Mouse (Mus musculus): Measurements from ENCODE around the gene Slc50a1. TPM values are rescaled to one million over a fixed set of nuclear protein-coding genes. Genes with fewer than 3 reads are reported as not detected.

Slc50a1 gene
- polyA plus RNA-seq, 1 experiment from 2014 or later, result 25.8 TPM

GRCm38 (mm10) chr3:89308089-89308488 lies 37.7 kb upstream of the Slc50a1 start:
- Histone ChIP-seq H3K4me2 (no peak overlapping the region), H3K4me3 (no peak overlapping the region), H3K4me1 (no peaks in the 10 kb centered on the region), H3K9ac (no peak overlapping the region), H3K36me3 (ENCODE audit: poor library complexity, severe bottlenecking) (no peaks in the 10 kb centered on the region), H3K27me3 (no peaks in the 10 kb centered on the region; the same call in 1 of the 2 replicates), H3K9me3 (replicated peaks) (no peaks in the 10 kb centered on the region), H3K27ac (no peak overlapping the region)
- 3% methylated on average over 9 of the region's 9 CpGs for WGBS
- ATAC-seq, result peak; percentile 83; the same call in 1 of the 2 replicates

DNA sequence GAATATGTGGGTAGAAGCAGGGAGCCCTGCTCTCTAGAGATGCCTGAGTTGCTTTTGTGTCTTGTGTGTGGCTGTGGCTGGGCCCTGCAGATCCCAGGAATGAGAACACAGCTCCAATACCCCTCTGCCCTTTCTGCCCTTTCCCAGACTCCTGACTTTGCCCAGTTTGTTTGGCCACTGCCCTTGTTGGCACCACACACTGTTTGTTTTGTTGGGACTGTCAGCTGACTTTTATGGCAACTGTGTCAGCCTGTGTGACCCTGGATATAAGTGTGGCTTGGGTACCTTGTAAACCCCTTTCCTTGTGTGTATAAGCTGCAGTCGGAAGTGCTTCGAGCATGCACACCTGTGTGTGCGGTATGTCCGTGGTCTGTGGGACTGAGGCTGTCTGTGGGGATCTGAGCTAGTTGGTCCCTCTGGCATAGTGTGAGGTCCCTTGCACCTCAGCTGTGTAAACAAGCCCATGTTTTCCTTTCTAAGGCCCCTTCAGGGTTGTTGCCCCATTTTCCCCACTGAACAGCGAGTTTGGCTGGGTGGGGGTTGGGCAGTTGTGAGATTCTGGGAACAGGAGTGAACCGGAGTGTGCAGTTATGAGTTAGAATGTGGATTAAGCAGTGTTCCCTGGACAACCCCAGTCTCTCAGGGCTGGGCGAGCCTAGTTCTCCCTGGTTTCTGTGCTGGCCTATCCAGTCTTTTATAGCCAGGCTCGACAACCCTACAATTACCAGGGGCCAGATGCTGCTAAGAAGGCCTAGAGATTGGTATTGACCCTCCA lies 35.4 kb upstream of the Slc50a1 start:
- H3K27ac ChIP-seq, result no peak overlapping the region
- no peak for ATAC-seq
- no peaks in the 10 kb centered on the region for H3K36me3 ChIP-seq (ENCODE audit: poor library complexity, severe bottlenecking)
- WGBS, result 78% methylated on average over 8 of the region's 8 CpGs
- no peaks in the 10 kb centered on the region for H3K27me3 ChIP-seq
- no peaks in the 10 kb centered on the region for H3K4me1 ChIP-seq
- H3K4me2 ChIP-seq, result no peak overlapping the region
- H3K9me3 ChIP-seq (replicated peaks), result no peaks in the 10 kb centered on the region
- no peak overlapping the region for H3K4me3 ChIP-seq
- no peak overlapping the region for H3K9ac ChIP-seq

DNA sequence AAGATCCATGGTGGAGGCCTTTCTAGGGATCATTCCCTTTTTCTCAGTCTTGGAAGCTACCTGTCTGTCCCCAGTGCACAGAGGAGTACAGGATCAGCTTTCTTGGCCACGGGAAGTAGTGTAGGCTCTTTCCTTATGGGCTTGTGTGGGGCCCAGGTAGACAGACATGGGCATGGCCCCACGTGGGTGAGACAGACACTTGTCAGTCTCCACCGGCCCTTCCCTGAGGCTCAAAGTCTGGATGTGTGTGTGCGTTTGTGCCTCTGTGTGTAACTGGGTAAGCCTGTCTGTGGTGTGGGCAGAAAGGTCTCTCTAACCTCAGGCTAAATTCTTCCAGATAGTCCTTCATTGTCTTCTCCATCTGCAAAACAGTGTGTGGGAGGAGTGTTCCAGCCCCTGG lies 34.7 kb upstream of the Slc50a1 start:
- Histone ChIP-seq H3K9ac (no peak overlapping the region), H3K36me3 (ENCODE audit: poor library complexity, severe bottlenecking) (no peaks in the 10 kb centered on the region), H3K4me3 (no peak overlapping the region), H3K4me1 (0 out of 2 replicates have a peak, but pooled peaks cover under 1% of the 10 kb centered on the region), H3K27ac (no peak overlapping the region), H3K4me2 (no peak overlapping the region), H3K9me3 (replicated peaks) (no peaks in the 10 kb centered on the region), H3K27me3 (peaks cover 4% of the 10 kb centered on the region; the same call in 1 of the 2 replicates)
- 68% methylated on average over 4 of the region's 4 CpGs for WGBS
- ATAC-seq, result no peak

GRCm38 (mm10) chr3:89304440-89304839 lies 34.1 kb upstream of the Slc50a1 start:
- WGBS, result 69% methylated on average over 6 of the region's 6 CpGs

DNA sequence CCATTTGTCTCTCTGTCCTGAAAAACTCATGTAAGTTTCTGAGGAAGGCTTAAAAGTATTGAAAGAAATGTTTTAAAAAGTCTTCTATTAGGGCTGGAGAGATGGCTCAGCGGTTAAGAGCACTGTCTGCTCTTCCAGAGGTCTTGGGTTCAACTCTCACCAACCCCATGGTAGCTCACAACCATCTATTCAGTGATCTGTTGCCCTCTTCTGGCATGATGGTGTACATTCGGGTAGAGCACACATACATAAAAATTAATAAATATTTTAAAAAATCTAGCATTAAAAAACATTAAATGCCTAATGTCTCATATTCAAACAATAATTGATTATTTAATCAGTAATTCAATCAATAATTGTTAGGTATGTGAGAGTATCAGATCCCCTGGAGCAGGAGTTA lies 30.1 kb upstream of the Slc50a1 start:
- H3K4me1 ChIP-seq, result peaks cover 8% of the 10 kb centered on the region; the same call in 1 of the 2 replicates
- H3K36me3 ChIP-seq (ENCODE audit: poor library complexity, severe bottlenecking), result no peaks in the 10 kb centered on the region

More at GRCm38 (mm10) chr3:89304440-89304839, 34.1 kb upstream of the Slc50a1 start:
- no peak for ATAC-seq
- no peak overlapping the region for H3K9ac ChIP-seq
- H3K4me3 ChIP-seq, result no peak overlapping the region
- H3K4me2 ChIP-seq, result no peak overlapping the region
- H3K4me1 ChIP-seq, result peaks cover 7% of the 10 kb centered on the region; the same call in 1 of the 2 replicates
- no peak overlapping the region for H3K27ac ChIP-seq
- H3K9me3 ChIP-seq (replicated peaks), result no peaks in the 10 kb centered on the region
- H3K27me3 ChIP-seq, result peaks cover 7% of the 10 kb centered on the region
- H3K36me3 ChIP-seq (ENCODE audit: poor library complexity, severe bottlenecking), result no peaks in the 10 kb centered on the region

GRCm38 (mm10) chr3:89300071-89300470 lies 29.7 kb upstream of the Slc50a1 start:
- H3K4me2 ChIP-seq, result peak overlapping the region; percentile 51
- H3K27me3 ChIP-seq, result peaks cover 16% of the 10 kb centered on the region
- ATAC-seq, result no peak
- H3K27ac ChIP-seq, result no peak overlapping the region
- no peaks in the 10 kb centered on the region for H3K9me3 ChIP-seq (replicated peaks)
- no peak overlapping the region for H3K4me3 ChIP-seq
- H3K36me3 ChIP-seq (ENCODE audit: poor library complexity, severe bottlenecking), result no peaks in the 10 kb centered on the region
- WGBS, result 66% methylated on average over 1 of the region's 1 CpGs
- H3K9ac ChIP-seq, result no peak overlapping the region
- peaks cover 8% of the 10 kb centered on the region; the same call in 1 of the 2 replicates for H3K4me1 ChIP-seq

More for the DNA sequence above, 30.1 kb upstream of the Slc50a1 start:
- Histone ChIP-seq H3K27ac (no peak overlapping the region), H3K9me3 (replicated peaks) (no peaks in the 10 kb centered on the region), H3K9ac (no peak overlapping the region), H3K4me2 (no peak overlapping the region), H3K27me3 (peaks cover 16% of the 10 kb centered on the region), H3K4me3 (no peak overlapping the region)
- ATAC-seq, result no peak
- WGBS, result 59% methylated on average over 2 of the region's 2 CpGs

DNA sequence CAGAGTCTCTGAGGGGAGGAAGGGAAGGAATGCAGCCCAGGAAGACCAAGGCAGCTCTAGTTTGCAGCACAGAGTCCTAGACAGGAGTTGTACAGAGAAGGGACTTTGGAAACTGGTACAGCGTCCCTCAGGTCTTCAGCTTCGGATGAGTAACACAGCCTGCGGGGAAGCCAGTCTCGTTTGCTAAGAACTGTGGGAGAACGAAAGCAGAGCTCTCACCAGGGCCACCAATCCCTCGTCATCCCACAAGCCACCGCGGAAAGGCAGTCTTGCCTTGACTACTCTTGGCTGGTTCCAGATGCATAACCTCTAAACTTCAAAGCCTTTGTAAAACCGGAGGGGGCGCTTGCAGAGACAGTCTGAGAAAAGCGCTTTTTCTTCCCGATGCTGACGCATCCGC lies 29.1 kb upstream of the Slc50a1 start:
- no peaks in the 10 kb centered on the region for H3K9me3 ChIP-seq (replicated peaks)
- 5% methylated on average over 14 of the region's 14 CpGs for WGBS
- H3K27me3 ChIP-seq, result peaks cover 16% of the 10 kb centered on the region
- peak overlapping the region; percentile 23 for H3K4me3 ChIP-seq
- H3K9ac ChIP-seq, result peak overlapping the region; percentile 50
- peaks cover 8% of the 10 kb centered on the region; the same call in 1 of the 2 replicates for H3K4me1 ChIP-seq
- no peak for ATAC-seq
- H3K36me3 ChIP-seq (ENCODE audit: poor library complexity, severe bottlenecking), result no peaks in the 10 kb centered on the region
- H3K27ac ChIP-seq, result no peak overlapping the region
- H3K4me2 ChIP-seq, result peak overlapping the region; percentile 51

DNA sequence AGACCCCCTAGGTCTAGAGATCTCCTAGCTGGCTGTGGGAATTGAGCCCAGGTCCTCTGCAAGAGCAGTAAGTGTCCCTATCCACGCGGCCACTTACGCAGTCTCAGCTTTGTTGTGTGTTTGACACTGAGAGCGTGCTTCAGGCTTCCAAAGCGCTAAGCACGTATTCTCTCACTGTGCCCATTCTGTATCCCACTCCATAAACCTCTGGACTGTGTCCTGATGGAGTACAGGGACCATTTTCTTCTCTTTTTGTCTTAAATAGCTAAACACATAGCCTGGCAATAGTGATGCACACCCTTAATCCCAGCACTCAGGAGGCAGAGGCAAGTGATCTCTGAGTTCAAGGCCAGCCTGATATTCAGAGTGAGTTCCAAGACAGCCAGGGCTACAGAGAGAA lies 28.5 kb upstream of the Slc50a1 start:
- ATAC-seq, result no peak
- Histone ChIP-seq H3K36me3 (ENCODE audit: poor library complexity, severe bottlenecking) (no peaks in the 10 kb centered on the region), H3K27me3 (peaks cover 16% of the 10 kb centered on the region), H3K4me3 (no peak overlapping the region), H3K4me1 (peaks cover 8% of the 10 kb centered on the region; the same call in 1 of the 2 replicates), H3K4me2 (no peak overlapping the region), H3K9ac (no peak overlapping the region), H3K27ac (no peak overlapping the region), H3K9me3 (replicated peaks) (no peaks in the 10 kb centered on the region)
- WGBS, result 76% methylated on average over 6 of the region's 6 CpGs

GRCm38 (mm10) chr3:89296761-89297396 lies 26.5 kb upstream of the Slc50a1 start:
- Histone ChIP-seq H3K4me1 (peaks cover 8% of the 10 kb centered on the region; the same call in 1 of the 2 replicates), H3K4me3 (no peak overlapping the region), H3K27me3 (peaks cover 16% of the 10 kb centered on the region), H3K4me2 (no peak overlapping the region), H3K9ac (no peak overlapping the region), H3K36me3 (ENCODE audit: poor library complexity, severe bottlenecking) (no peaks in the 10 kb centered on the region), H3K9me3 (replicated peaks) (no peaks in the 10 kb centered on the region), H3K27ac (no peak overlapping the region)
- ATAC-seq, result no peak
- 84% methylated on average over 11 of the region's 11 CpGs for WGBS

DNA sequence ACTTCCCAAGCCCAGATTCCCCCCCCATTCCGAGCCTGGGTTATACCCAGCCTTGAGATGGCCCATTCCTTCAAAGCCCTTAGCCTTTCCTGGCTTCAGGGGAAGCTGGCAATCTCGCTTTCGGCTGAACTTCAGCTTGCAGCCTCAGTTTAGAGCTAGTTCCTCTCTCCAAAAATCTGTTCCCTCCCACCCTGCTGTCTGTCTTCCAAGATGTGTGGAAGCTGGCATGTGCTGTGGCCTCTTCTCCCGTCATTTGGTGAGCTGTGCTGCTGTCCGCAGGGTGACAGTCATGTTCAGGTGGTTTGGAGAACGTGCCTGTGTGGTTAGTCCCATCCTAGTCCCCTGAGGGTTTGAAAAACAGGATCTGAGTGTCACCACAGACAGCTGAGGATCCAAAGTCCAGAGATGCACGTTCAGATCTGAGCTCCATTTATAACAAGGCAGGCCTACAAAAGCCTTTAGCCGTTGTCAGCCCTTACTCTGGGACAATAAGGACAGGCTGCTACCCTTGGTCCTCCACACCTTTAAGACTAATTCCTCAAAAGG lies 25.4 kb upstream of the Slc50a1 start:
- H3K9ac ChIP-seq, result no peak overlapping the region
- H3K4me1 ChIP-seq, result peaks cover 8% of the 10 kb centered on the region; the same call in 1 of the 2 replicates
- ATAC-seq, result no peak
- H3K27me3 ChIP-seq, result peaks cover 16% of the 10 kb centered on the region
- H3K36me3 ChIP-seq (ENCODE audit: poor library complexity, severe bottlenecking), result no peaks in the 10 kb centered on the region
- H3K4me2 ChIP-seq, result no peak overlapping the region
- no peak overlapping the region for H3K27ac ChIP-seq
- H3K4me3 ChIP-seq, result no peak overlapping the region
- H3K9me3 ChIP-seq (replicated peaks), result no peaks in the 10 kb centered on the region
- WGBS, result 84% methylated on average over 8 of the region's 8 CpGs

DNA sequence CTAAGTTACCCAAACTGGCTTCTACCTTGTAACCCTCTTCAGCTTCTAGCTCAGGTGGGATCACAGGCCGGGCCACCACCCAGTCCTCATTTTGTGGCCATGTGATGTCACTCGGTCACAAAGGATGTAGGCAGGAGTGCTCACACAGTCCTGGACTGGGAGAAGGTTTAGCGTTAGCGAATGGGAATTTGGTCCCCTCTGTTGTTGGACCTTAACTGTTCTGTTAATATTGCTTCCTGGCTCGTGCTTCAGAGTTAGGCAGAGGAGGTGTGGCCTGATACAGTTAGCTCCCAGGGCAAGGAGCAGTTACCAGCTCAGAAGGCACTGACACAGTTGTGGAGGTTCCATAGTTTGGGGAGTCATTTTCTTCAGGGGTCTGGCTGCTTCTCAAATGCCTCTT lies 23.8 kb upstream of the Slc50a1 start:
- H3K9me3 ChIP-seq (replicated peaks), result no peaks in the 10 kb centered on the region

DNA sequence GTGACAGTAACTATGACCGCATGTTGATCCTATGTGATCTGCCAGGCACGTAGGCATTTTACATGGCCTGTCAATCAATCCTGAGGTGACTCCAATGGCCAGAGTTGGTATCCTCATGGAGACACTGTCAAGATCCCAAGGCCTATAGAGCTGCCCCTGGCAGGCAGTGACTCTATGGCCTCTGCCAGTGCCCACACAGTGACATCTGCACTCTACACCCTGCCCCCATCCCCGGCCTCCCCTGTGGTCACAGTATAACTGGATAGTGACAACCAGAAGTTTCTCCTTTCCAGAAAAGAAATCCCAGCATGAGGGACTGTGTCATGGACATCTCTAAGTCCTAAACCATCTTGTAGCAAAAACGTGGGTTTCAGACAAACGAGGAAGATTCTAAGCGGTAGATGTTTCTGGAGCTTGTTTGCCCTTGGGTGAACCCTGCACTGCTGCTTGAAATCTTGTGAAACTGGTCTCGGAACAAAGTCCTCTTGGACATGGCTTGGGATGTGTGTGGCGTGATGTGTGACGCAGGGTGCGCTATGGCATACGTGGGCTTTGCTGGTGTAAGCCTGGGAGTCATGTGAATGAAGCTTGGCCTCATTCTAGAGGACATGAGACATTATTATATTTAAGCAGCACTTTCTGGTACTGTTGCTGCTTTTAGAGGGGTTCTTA lies 23.0 kb upstream of the Slc50a1 start:
- Histone ChIP-seq H3K9ac (no peak overlapping the region), H3K4me1 (no peaks in the 10 kb centered on the region), H3K9me3 (replicated peaks) (no peaks in the 10 kb centered on the region), H3K4me2 (no peak overlapping the region), H3K27ac (no peak overlapping the region), H3K4me3 (no peak overlapping the region), H3K27me3 (no peaks in the 10 kb centered on the region), H3K36me3 (ENCODE audit: poor library complexity, severe bottlenecking) (no peaks in the 10 kb centered on the region)
- 94% methylated on average over 11 of the region's 11 CpGs for WGBS
- ATAC-seq, result no peak

More for the DNA sequence above, 23.8 kb upstream of the Slc50a1 start:
- no peaks in the 10 kb centered on the region for H3K36me3 ChIP-seq (ENCODE audit: poor library complexity, severe bottlenecking)
- H3K4me2 ChIP-seq, result no peak overlapping the region
- WGBS, result 77% methylated on average over 5 of the region's 5 CpGs
- H3K4me1 ChIP-seq, result no peaks in the 10 kb centered on the region
- no peak overlapping the region for H3K4me3 ChIP-seq
- H3K27ac ChIP-seq, result no peak overlapping the region
- peaks cover 6% of the 10 kb centered on the region for H3K27me3 ChIP-seq
- ATAC-seq, result no peak
- no peak overlapping the region for H3K9ac ChIP-seq
